Mouse (Mus musculus): ENCODE results near the gene Ythdf1.

DNA sequence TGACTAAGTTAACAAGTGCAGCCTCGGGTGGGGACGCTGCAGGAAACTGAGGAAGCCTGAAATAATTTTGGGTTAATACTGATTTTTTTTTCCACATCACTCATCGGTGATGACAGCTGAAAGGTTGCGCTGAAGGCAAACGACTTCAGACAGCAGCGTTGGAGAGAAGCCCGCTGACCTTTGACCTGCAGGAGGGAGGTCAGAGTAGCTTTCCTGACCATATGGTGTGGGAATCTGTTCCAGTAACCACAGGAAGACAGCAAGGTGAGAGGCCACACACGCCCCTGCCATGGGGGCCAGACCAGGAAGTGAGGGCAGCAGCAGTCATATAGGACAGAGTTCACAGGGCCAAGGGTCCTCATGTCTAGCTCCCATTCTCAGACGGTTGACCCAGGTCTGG is 39.5 kb downstream of the Ythdf1 start:
- TF ChIP-seq CTCF (IDR thresholded peaks at IDR 0.05; ENCODE audit: borderline replicate concordance, control insufficient read depth, extremely low read depth, insufficient read depth, low read length, poor library complexity), result no peak
- no peak for TF ChIP-seq POLR2A (IDR thresholded peaks at IDR 0.05; ENCODE audit: control insufficient read depth, extremely low read depth, insufficient read depth, low read length, poor library complexity)
